Mouse (Mus musculus): ENCODE measurements around the gene Itga9.

Itga9 gene

DNA sequence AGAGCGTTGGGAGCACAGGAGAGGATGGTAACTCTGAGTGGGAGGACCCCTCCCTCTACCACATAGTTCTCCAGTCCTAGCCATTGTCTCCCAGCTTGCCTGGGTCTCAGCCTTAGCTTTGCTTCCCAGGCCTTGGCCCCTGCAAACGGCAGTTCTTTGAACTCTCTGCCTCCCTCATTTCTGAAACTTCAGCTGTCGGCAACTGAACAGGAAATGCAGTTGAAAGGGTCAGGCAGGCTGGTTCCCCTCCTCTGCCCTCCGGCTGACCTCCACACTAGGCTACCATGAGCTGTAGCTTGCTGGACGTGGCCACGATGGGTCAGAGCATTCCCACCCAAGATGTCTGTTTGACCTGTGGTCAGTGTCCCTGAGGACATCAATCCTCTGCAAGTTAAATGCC, 48.5 kb downstream of the Itga9 start:
- DNase-seq = no peak

DNA sequence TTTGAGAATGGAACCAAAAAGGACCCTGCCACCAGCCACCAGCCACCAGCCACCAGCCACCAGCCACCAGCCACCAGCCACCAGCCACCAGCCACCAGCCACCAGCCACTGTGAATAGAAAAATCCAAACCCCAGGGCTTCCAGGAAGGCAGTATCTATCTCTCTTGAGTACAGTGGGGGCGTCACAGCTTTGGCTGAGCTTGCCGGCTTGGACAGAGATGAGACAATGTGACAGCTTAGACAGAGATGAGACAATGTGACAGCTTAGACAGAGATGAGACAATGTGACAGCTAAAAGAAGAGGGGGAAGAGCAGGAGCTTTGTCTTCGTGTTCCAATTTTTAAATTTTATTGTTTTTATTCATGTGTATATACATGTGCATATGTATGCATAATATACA, 49.2 kb downstream of the Itga9 start:
- no peak for DNase-seq

DNA sequence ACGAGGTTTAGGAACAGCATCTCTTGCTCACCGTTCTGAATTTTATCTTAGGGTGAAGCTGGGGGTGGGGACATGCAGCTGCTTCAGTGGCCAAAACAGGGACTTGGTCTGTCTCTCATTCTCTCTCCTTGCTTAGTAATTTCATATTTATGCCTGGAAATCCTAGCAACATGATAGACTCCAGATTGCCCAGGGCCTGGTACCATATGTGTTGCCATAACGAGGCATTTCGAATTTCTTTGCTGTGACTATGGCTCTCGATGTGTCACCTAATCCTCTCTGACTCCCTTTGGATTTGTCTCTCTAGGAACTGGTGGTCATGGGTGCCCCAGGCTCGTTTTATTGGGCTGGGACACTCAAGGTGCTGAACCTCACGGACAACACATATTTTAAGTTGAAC, 51.7 kb downstream of the Itga9 start:
- DNase-seq = no peak

DNA sequence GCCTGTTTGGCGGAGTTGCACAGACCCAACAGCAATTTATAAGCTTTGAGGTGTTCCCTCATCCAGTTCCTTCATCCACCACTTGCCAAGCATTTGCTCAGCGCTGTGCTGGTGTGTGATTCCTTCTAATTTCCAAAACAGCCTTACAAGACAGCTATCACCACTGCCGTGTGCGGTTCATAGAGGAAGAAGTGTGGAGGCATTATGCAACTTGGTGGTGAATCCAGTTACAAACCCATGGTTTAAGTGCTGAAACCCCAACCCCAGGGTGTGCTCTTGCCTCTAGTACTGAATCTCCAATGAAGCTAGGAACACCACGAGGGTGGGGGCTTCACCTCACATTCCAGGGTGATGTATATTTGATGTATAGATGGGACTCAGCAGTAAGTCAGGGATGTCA, 53.3 kb downstream of the Itga9 start:
- DNase-seq = no peak

DNA sequence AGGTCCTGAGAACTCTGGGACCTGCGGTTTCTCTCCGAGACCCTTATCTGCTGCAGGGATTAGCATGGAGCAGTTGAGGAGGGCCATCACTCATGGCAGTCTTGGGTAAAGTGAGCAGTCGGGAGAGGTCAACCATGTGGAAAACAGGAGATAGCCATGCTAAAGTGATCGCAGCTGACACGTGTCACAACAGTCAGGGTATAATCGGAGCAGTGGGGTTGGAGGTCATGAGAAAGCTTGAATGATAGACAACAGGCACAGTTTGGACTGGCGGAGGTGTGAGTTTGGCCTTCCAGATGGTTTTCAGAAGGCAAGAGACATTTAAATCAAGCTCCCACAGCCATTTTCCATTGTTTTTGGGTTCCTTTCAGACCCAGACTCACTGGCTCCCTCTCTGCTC, 53.8 kb downstream of the Itga9 start:
- no peak for DNase-seq

DNA sequence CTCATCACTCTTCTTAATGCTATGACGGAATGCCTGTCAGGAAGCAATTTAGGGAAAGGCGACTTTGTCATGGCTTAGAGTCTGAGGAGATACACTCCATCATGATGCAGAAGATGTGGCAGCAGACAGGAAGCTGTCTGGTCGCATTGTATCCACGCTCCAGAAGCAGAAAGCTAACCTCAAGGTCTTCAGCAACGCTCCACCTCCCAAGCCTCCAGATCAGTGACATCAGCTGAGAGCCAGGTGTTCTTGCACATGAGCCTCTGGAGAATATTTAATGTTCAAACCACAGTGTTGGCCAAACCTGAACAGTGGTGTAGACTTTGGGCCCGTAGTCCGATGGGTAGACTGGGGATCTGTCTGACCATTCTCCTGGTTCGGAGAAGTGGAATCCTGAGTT, 55.5 kb downstream of the Itga9 start:
- no peak for DNase-seq

DNA sequence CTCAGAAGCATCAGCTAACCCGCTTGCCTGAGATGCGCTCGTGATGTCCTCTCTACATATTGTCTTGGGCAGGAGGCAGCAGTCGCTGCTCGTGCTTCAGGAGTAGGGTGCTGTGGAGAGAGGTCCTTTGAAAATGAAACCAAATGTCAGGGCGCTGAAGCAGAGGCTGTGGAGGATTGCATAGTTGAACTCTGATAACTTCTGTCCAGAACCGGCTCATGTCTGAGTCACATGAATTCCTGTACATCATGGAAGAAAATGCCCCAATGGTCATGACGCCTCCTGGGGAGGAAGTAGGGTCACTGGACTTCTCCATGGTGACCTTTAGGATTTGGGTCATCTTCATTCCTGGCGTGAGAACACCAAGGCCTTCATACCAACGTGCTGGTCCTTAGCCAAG, 56.0 kb downstream of the Itga9 start:
- no peak for DNase-seq

DNA sequence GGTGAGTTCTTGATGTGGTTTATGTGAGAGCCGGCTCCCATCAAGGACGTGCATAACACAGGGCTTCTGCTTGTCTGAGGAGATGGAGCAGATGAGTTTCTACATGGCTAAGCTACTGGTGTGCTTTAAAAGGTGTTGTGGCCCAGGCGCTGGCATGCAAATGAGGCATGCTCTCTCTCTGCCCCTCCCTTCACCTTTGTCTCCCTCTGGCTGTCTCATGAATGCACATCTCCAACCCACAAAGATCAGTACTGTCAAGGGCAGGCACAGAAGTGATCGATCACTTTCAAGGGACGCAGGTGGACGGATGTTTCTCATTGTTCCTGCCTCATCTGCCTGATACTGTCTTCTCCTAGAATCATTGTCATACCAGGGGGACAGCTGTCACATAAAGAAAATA, 57.4 kb downstream of the Itga9 start:
- DNase-seq = no peak

DNA sequence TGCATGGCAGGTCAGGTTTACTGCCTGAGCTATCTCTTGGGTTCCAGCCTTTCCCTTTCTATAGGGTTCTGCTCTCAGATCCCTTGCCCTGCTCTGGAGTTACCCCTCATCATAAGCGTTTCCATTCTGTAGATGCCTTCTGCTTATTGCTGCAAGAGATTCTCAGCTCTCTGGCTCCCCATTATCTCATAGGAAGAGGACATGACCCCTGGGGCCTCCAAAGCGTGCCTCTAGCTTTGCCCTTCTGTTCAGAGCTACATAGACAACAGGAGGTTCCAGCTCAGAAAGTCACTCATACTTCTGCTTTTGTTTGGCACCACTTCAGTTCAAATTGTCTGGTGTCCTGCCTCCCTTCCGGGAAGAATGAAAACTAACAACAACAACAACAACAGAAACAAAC, 59.6 kb downstream of the Itga9 start:
- DNase-seq = no peak

DNA sequence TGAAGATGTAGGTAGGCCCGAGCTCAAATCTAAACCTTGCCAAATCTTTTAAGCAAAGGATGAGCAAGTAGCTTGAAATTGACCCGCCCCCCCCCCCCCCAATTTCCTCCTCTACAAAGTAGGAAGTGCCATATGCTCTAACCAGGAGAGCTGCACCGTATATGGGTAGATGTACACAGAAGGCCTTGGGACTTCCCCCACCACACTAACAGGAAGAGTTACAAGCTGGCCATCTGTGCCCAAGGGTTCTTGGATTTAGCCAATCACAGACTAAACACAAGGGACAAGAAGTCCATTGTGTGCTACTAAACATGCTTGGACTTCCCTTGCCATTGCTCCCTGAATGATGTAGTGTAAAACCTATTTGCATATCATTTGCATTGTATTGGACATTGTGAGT, 63.2 kb downstream of the Itga9 start:
- DNase-seq = no peak

DNA sequence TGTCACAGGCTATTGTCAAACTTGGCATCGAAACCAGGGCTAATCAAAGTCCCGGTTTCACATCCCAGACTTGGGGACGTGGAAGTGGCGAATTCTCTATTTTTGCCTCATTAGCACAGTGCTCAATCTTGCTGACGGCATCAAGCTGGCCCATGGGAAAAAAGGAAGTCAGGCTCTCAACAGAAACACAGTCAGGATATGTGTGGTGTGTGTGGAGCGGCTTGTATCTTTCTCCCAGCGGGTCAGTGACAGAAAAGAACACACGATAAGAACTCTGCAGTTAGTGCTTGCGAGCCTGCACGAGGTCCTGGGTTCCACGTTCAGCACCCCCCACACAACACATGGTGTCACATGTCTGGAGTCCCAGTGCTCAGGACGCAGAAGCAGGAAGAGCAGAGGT, 67.8 kb downstream of the Itga9 start:
- no peak for DNase-seq

DNA sequence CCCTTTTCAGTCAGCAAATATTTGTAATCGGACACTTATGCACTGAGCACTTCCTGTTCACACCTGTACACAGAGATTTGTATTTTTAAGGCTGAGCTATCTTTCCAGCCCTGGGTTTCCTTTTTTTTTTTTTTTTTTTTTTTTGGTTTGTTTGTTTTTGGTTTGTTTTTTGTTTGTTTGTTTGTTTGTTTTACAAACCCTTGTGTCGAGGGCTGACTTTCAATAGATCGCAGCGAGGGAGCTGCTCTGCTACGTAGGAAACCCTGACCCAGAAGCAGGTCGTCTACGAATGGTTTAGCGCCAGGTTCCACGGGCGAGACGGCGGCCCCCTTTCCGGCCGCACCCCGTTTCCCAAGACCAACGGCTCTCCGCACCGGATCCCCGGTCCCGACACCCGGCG, 68.3 kb downstream of the Itga9 start:
- no peak for DNase-seq

DNA sequence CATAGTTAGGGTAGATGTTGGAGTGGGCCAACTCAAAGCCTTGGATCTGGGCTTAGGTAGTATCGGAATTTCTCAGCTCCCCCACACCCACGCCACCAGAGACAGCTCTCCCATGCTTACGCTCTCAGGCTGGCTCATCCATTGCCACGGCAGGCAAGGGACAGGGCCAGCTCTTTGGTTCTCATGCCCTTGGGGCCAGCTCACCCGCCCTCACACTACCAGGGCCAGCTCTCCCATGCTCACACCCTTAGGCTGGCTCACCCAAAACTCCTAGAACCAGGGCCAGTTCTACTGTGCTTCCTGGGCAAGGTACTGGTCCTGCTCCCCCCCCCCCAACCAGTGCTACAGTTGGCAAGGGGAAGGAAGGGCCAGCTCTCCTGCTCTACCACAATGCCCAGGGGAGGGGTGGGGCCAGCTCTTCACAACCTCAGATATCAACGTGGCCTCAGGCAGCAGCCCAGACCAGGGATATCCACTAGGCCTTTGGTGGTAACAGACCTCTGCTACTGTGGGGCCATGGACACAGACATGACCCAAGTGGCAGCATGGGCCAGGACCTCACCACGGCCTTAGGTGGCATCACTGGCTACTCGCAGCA, 69.2 kb downstream of the Itga9 start:
- no peak for DNase-seq

DNA sequence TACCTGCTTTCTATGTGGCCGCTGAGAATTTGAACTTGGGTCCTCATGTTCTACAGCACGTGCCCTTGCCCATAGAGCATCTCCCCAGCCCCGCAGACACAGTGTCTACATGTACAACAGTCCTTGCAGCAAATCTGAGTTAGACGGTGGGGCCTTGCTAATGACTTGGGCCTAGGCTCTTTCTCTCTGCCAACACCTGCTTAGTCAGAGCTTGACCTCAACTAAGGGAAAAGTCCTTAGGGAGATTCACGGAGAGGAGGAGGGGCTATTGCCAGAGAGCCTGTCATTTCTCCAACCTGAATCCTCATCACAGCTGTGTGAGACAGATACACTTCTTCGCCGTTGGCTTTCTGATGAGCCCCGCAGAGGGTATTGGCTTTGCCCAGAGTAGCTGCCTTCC, 70.2 kb downstream of the Itga9 start:
- DNase-seq = no peak

DNA sequence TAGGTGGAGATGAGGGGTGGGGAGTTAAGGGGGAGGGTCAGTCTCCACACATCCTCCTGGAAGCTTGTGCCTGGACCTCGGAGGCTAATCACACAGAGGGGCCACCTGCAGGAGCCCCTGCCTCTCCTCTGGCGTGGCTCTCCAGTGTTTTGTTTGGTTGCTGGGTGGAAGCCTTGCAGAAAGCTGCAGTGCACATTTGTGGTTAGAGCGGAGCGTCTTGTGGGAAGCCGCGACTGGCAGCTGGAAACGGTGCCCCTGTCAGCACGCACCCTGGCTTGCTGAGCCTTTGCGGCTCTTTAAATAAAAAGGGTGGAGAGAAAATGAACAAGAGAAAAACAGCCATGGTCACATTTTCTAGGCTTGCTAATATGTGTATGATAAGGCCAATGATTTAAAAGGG, 70.9 kb downstream of the Itga9 start:
- DNase-seq = no peak

DNA sequence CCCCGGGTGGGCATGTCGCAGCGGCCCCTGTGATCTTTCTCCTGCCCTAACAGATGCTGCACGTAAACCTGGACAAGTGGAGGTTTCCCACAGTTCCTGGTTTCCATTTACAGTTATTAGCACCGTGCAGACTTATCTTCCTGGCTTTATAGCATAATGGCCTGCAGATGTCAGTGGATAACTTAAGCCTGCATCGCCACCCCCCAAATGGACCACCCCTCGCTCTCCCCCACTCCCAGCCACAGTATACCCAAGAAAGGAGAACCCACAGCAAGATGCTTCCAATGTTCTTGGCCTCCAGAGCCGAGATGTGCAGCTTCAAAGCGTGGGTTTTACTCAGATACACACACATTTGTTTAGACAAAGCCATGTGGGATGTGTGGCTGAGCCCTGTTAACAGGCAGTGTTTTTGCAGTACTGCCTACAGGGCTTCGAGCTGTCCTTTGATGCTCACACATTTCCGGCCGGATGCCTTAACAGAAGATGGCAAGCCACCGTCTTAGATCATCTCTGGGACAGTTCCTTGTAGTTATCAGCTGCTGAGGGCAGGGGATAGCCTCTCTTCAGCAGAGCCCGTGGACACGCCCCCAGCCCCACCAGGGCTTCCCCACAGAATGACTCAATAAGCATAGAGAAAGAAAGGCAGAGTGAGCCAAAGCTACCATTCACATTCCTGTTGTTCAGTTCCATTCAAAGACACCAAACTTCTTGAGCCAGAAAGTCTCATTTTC, 71.7 kb downstream of the Itga9 start:
- no peak for DNase-seq

DNA sequence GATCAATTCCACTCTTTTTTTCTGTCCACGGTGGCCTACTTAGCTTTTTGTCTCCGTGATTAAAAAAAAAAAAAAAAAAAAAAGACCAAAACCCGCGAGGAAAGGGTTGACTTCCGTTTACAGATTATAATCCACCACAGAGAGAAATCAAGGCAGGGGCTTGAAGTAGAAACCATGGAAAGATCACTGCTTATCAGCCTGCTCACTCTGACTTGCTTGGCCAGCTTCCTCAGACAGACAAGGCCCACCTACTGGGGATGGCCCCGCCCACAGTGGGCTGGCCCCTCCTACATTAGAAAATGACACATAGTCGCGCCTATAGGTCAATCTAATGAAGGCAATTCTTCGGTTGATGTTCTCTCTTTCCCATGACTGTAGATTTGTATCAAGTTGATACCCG, 72.3 kb downstream of the Itga9 start:
- DNase-seq = no peak

DNA sequence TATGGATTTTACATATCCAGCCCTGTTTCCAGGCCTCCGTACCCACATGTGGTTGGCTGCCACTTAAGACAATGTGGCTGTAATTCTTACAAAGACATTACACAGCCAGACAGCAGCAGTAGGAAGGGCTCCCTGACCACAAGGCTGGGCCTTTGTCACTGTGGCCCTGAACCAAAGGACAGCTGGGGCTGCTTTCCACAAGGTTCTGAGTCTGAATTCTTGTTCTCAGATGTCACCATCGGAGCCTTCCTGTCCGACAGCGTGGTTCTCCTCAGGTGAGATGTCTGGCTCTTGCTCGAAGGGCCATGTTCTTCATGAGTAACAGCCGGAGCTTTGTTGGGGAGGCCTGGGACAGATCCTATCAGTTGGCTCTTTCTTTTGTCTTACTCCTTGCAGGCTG, 75.0 kb downstream of the Itga9 start:
- DNase-seq = no peak

DNA sequence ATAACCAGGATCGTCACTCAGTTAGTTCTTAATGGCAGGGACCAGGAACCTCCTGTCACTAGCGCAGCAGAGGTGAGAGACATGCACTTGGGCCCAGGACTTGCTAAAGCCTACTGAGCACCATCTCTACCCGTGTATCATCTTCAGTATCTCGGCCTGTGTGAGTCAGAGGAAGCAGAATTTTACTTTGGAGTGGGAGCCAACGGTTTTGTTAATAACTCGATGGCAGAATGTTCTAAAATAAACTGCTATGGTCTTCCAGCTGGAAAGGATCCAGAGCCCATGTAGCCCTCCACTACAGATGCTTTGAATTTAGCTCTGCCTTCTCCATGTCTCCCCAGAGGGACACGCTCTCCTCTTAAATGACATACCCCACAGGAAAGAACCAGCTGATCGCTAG, 75.7 kb downstream of the Itga9 start:
- DNase-seq = no peak

DNA sequence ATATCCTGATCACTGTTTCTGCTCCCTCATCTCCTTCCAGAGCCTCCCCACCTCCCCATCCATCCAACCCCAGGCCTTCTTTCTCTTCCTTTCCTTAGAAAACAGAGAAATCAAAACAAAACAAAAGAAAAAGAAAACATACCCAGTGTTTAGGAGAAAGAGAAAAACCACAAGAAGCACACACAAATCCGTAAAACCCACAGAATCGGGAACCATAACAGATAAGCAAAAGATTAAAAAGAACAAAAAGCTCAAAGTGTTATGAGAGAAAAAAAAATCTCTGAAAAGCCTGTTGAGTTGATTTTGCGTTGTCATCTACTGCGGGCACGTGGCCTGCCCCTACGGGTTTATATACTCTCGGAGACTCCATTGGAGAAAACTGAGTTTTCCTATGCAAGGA, 77.0 kb downstream of the Itga9 start:
- no peak for DNase-seq

DNA sequence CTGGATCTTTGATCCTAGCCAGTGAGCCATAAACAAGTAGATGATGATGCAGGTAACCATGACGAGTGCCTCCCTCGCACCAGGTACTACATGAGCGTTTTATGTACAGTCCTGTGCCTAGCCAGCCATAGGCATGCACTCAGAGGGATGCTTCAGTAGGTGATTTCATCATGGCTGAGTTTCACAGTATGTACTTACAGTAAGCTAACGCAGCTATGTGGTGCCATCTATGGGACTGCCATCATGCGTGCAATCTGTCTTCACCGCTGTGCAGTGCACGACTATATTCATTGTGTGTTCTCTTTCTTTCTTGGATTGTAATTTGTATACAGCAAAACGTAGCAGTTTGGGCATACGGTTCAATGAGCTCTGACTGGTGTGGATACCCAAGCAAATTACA, 77.9 kb downstream of the Itga9 start:
- no peak for DNase-seq

DNA sequence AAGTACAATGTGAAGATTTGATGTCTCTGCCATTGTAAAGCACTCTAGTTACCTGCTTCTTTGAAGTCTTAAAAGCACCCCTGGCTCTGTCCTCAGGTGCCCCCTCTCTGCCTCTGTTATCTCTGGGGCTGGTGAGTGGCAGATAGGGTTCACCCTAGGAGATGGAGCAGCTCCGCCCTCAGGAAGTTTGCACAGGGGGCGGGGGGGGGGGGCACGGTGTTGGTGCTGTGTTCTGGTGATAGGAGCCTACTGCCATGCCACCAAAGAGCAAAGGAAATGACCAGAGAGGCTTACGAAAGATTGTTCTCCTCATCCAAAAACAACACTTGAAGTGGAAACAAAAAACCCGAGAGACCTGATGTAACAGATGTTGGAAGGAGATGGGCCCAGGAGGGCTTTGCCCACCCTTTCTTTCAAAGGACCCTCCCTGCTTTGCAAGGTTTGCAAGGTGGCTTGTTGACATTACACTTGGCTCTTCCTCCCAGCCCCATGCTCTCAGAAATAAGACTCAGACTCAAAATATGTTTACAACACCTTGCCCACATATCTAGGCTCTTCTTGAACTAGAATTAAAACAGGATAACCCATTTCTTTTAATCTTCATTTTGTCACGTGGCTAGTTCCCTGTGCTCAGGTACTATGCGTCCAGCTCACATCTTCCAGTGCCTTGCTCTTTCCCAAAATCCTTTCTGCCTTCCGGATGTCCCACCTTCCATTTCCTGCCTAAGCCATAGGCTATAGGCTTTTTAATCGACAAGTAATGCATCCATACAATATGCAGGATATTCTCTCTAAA, 79.9 kb downstream of the Itga9 start:
- DNase-seq = no peak

DNA sequence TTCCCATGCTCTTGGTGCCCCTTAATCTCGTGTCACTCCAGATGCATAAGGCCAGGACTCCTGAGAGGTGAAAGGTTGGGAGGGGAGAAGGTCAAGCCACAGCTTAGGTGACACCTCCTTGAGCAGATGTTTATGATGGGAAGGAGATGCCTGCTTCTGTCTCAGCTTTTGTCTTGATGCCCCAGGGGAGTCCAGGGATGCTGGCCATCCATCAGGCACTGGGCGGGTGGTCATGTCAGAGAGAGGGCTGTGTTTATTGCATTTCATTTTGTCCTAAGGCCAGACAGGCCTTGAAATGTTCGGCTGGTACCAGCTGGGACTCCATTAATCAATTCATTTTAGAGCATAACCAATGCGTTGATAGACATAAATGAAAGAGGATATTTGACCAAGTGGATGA, 81.8 kb downstream of the Itga9 start:
- DNase-seq = no peak

DNA sequence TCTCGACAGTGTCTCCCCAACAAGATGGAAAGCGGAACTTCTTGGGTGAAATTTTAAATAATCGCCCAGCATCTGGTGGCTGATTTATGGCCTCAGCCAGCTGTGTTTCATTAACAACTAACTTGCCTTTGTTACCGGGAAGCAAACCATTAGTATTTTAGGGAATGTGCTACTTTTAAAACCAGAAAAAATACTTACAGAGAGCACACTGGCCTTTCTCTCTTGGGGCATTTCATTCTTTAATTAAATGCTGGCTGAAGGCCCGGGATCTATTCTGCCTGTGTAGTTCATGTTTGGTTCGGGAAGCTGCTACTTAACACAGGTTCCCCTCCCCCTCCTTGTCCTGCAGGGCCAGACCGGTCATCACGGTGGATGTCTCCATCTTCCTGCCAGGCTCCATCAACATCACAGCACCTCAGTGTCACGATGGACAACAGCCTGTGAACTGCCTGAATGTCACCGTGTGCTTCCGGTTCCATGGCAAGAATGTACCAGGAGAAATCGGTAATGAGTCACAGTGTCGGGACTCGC, 82.5 kb downstream of the Itga9 start:
- no peak for DNase-seq

Data from spleen, adult 18-20 months (tissue).